17 mouse cellular contexts compared by ENCODE assay signal in the genomic region with DNA sequence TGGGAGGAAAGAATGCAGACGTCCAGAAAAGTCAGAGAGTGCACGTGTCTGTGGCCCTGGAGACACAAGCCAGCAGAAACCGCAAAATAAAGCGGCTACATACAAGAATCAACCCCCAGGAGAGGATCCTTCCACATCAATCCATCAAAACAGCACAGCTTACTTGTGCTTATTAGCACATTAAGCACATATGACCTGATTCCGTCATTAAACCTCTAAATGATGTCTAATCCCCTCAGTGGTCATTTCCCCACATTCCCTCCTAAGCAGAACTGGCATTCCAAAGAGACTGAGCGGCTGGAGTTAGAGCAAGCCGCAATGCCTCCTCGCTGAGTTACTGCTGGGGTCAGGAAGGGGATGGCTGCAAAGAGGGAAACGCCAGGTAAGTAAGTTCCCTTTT.
DNase-seq lines count a peak whose midpoint lies in the region; ATAC-seq and TF ChIP-seq lines count a peak whose summit lies in the region.
"Had no signal": no experiment of that assay in that cellular context is flagged by ENCODE, and none has a peak within 500 bp of the region (broad histone marks: within the 10 kb centered on the region; RNA-seq: fewer than 3 reads in every experiment).

No protein-coding gene starts in this region.

- H3K4me3 ChIP-seq in intestine, embryonic 14.5 days (ENCODE audit: low read depth, low read length), result no peak overlapping the region
- no peak overlapping the region for H3K4me3 ChIP-seq in intestine, embryonic 15.5 days (replicated peaks)
- H3K4me3 ChIP-seq in midbrain, embryonic 12.5 days, result no peak overlapping the region
- H3K4me3 ChIP-seq in midbrain, embryonic 16.5 days (ENCODE audit: low read depth, low read length), result no peak overlapping the region
- no peak overlapping the region for H3K4me3 ChIP-seq in limb, embryonic 13.5 days
- H3K4me3 ChIP-seq in gastrocnemius, adult 2 months, result no peak overlapping the region
- H3K4me3 ChIP-seq: erythroblast, embryonic 14.5 days; hindbrain, embryonic 15.5 days; myocyte; neural tube, embryonic 15.5 days had no signal

- DNase-seq in intestine, embryonic 14.5 days (ENCODE audit: low spot score), result peak; percentile 38
- DNase-seq in retina, postnatal 1 day, result peak; percentile 91
- no peak for DNase-seq in gastrocnemius, adult 2 months
- DNase-seq in embryo, embryonic 10.5 days (ENCODE audit: low spot score), result no peak
- DNase-seq: cerebellum, adult 9-10 months; gastrocnemius, postnatal 10 days; heart, postnatal 14 days; kidney, adult 8-10 months had no signal

- ATAC-seq in intestine, embryonic 14.5 days (replicated peaks; ENCODE audit: low FRiP score, low TSS enrichment, low read depth), result no peak
- no peak for ATAC-seq in intestine, embryonic 15.5 days
- ATAC-seq in midbrain, embryonic 12.5 days (ENCODE audit: low FRiP score, low read depth), result 0 out of 2 replicates have a peak, but pooled peaks have one; percentile 16
- ATAC-seq in midbrain, embryonic 16.5 days, result no peak
- ATAC-seq in limb, embryonic 13.5 days (ENCODE audit: low FRiP score, low read depth), result peak; percentile 54

- no peak overlapping the region for H3K27ac ChIP-seq in intestine, embryonic 14.5 days (ENCODE audit: low read depth)
- no peak overlapping the region for H3K27ac ChIP-seq in intestine, embryonic 15.5 days
- H3K27ac ChIP-seq in midbrain, embryonic 12.5 days (replicated peaks), result no peak overlapping the region
- H3K27ac ChIP-seq in midbrain, embryonic 16.5 days (ENCODE audit: low read length), result no peak overlapping the region
- H3K27ac ChIP-seq in limb, embryonic 13.5 days, result peak overlapping the region; percentile 15; the same call in 1 of the 2 replicates
- no peak overlapping the region for H3K27ac ChIP-seq in gastrocnemius, adult 2 months
- H3K27ac ChIP-seq: hindbrain, embryonic 15.5 days; liver, embryonic 14.5 days; neural tube, embryonic 15.5 days had no signal

- H3K9ac ChIP-seq in intestine, embryonic 14.5 days (ENCODE audit: low read length), result no peak overlapping the region
- H3K9ac ChIP-seq in intestine, embryonic 15.5 days, result no peak overlapping the region
- H3K9ac ChIP-seq in midbrain, embryonic 12.5 days (replicated peaks), result no peak overlapping the region
- H3K9ac ChIP-seq in midbrain, embryonic 16.5 days (ENCODE audit: low read depth, low read length), result no peak overlapping the region
- no peak overlapping the region for H3K9ac ChIP-seq in limb, embryonic 13.5 days
- H3K9ac ChIP-seq: hindbrain, embryonic 15.5 days; liver, embryonic 14.5 days; neural tube, embryonic 15.5 days had no signal

- no peak overlapping the region for H3K4me2 ChIP-seq in intestine, embryonic 14.5 days (ENCODE audit: low read length)
- no peak overlapping the region for H3K4me2 ChIP-seq in intestine, embryonic 15.5 days (replicated peaks)
- H3K4me2 ChIP-seq in midbrain, embryonic 12.5 days (replicated peaks), result no peak overlapping the region
- no peak overlapping the region for H3K4me2 ChIP-seq in midbrain, embryonic 16.5 days (ENCODE audit: low read length)
- no peak overlapping the region for H3K4me2 ChIP-seq in limb, embryonic 13.5 days (replicated peaks)
- H3K4me2 ChIP-seq: hindbrain, embryonic 15.5 days; neural tube, embryonic 15.5 days had no signal

- no peak for TF ChIP-seq CTCF in gastrocnemius, adult 2 months (IDR thresholded peaks at IDR 0.05)

- peaks cover 11% of the 10 kb centered on the region; the same call in 1 of the 2 replicates for H3K36me3 ChIP-seq in intestine, embryonic 14.5 days (ENCODE audit: control insufficient read depth, insufficient read depth, low read length)
- 0 out of 2 replicates have a peak, but pooled peaks cover 5% of the 10 kb centered on the region for H3K36me3 ChIP-seq in intestine, embryonic 15.5 days
- H3K36me3 ChIP-seq in midbrain, embryonic 12.5 days, result no peaks in the 10 kb centered on the region
- H3K36me3 ChIP-seq in midbrain, embryonic 16.5 days (ENCODE audit: control insufficient read depth, insufficient read depth, low read length), result no peaks in the 10 kb centered on the region
- H3K36me3 ChIP-seq in limb, embryonic 13.5 days, result peaks cover 11% of the 10 kb centered on the region
- H3K36me3 ChIP-seq: hindbrain, embryonic 15.5 days; neural tube, embryonic 15.5 days had no signal

- H3K4me1 ChIP-seq in intestine, embryonic 14.5 days (replicated peaks; ENCODE audit: control insufficient read depth, insufficient read depth, low read length), result 0 out of 2 replicates have a peak, but pooled peaks cover 2% of the 10 kb centered on the region
- H3K4me1 ChIP-seq in intestine, embryonic 15.5 days (replicated peaks), result no peaks in the 10 kb centered on the region
- H3K4me1 ChIP-seq in midbrain, embryonic 12.5 days, result 0 out of 2 replicates have a peak, but pooled peaks cover 6% of the 10 kb centered on the region
- no peaks in the 10 kb centered on the region for H3K4me1 ChIP-seq in midbrain, embryonic 16.5 days (ENCODE audit: control insufficient read depth, insufficient read depth, low read length)
- H3K4me1 ChIP-seq in limb, embryonic 13.5 days, result peaks cover 23% of the 10 kb centered on the region
- H3K4me1 ChIP-seq: hindbrain, embryonic 15.5 days had no signal

- no peaks in the 10 kb centered on the region for H3K27me3 ChIP-seq in intestine, embryonic 14.5 days (replicated peaks; ENCODE audit: control insufficient read depth, insufficient read depth, low read length)
- no peaks in the 10 kb centered on the region for H3K27me3 ChIP-seq in intestine, embryonic 15.5 days (replicated peaks)
- no peaks in the 10 kb centered on the region for H3K27me3 ChIP-seq in midbrain, embryonic 12.5 days
- no peaks in the 10 kb centered on the region for H3K27me3 ChIP-seq in midbrain, embryonic 16.5 days (ENCODE audit: control insufficient read depth, insufficient read depth, low read depth, low read length)
- no peaks in the 10 kb centered on the region for H3K27me3 ChIP-seq in limb, embryonic 13.5 days
- H3K27me3 ChIP-seq: hindbrain, embryonic 15.5 days; neural tube, embryonic 15.5 days had no signal

- intact Hi-C loops in gastrocnemius, adult 2 months (cut with DNase I), result no loop called here

- no peaks in the 10 kb centered on the region for H3K9me3 ChIP-seq in intestine, embryonic 14.5 days (ENCODE audit: control insufficient read depth, low read length)
- no peaks in the 10 kb centered on the region for H3K9me3 ChIP-seq in intestine, embryonic 15.5 days
- H3K9me3 ChIP-seq in midbrain, embryonic 12.5 days, result no peaks in the 10 kb centered on the region
- H3K9me3 ChIP-seq in midbrain, embryonic 16.5 days (replicated peaks; ENCODE audit: control insufficient read depth, low read length, poor library complexity, severe bottlenecking), result no peaks in the 10 kb centered on the region
- no peaks in the 10 kb centered on the region for H3K9me3 ChIP-seq in limb, embryonic 13.5 days
- H3K9me3 ChIP-seq: hindbrain, embryonic 15.5 days; neural tube, embryonic 15.5 days had no signal

- WGBS in intestine, embryonic 14.5 days, result 76% methylated on average over 9 of the region's 9 CpGs
- WGBS in intestine, embryonic 15.5 days, result 73% methylated on average over 9 of the region's 9 CpGs
- WGBS in midbrain, embryonic 12.5 days, result 50% methylated on average over 9 of the region's 9 CpGs
- 44% methylated on average over 9 of the region's 9 CpGs for WGBS in midbrain, embryonic 16.5 days
- 64% methylated on average over 9 of the region's 9 CpGs for WGBS in limb, embryonic 13.5 days

Comparison
In these comparisons a context has a peak if more than half of its experiments do, and no peak if none do; other contexts are left out.
1. ATAC-seq: peak in midbrain, embryonic 12.5 days (single experiment) and limb, embryonic 13.5 days (single experiment); none in intestine, embryonic 14.5 days (single experiment), intestine, embryonic 15.5 days (single experiment) and midbrain, embryonic 16.5 days (single experiment).
2. DNase-seq: peak in intestine, embryonic 14.5 days (single experiment) and retina, postnatal 1 day (single experiment); none in gastrocnemius, adult 2 months (single experiment) and embryo, embryonic 10.5 days (single experiment).